Mouse (Mus musculus) urinary bladder, adult 2 months (tissue): ENCODE data around the gene Lair1. TPM values are rescaled to one million over a fixed set of nuclear protein-coding genes. Genes with fewer than 3 reads are reported as not detected.
"Not testable (repeated sequence)": the region's sequence is repeated elsewhere in the genome, so short reads cannot be mapped to it uniquely, and the experiment has no call there.

Experiments
- DNase-seq: peaks from one replicate; pipeline ENCODE4 v3.0.0; 2022; ENCODE audit warnings: low spot score
- polyA plus RNA-seq: library from polyadenylated mRNA; depleted of rRNA; stranded (reverse); fragments of >200 nt; gene quantifications from 2 replicates; pipeline ENCODE4 v1.2.3, GENCODE M21; 2012; rRNA removed

The Lair1 gene
- 3.5 and 3.6 TPM in 2 replicates for polyA plus RNA-seq

DNA sequence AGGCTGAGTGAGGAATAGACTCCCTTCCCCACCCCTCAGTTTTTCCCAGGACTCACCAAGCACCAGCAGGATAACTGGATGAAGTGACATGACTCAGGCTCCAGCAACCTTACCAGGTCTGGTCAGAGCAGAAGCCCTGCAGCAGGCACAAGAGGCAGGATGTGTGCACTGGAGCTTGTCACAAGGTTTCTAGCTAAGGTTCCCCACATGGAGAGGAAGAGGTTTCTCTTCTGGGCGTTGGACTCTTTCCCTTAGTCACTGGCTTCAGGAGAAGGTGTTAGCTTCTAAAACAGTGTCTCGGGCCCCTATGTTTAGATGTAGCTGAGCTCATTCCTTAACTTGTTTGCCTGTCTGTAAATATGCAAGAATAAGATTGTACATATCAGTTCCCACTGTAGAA, at the start of gene Lair1:
TSS of gene Lair1 (minus strand) at position 192 of the 400 bp plus-strand sequence.
- no peak for DNase-seq

- DNase-seq: no peak
These were observed 48.8 kb upstream of the Lair1 start for GRCm38 (mm10) chr7:4111766-4112165.

- DNase-seq: no peak
These were observed 40.4 kb upstream of the Lair1 start for GRCm38 (mm10) chr7:4103411-4103810.

DNA sequence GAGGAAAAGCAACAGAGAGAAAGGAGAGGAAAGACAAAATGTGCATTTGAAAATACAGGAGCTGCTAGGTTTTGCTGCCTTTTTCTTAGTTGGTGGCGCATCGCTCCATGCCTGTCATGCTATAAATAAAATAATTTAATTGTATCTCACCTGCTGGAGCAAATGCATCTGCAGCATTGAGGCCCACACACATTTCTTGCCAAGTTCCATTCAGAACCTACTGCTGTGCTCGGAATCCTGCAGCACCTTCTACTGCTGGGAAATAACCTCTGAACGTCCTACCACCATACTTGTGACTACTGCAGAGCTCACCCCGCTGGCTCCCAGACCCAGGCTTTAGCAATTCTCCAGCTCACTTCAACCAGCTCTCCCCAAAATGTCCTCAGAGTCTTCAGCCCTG, 38.1 kb upstream of the Lair1 start:
- no peak for DNase-seq

DNA sequence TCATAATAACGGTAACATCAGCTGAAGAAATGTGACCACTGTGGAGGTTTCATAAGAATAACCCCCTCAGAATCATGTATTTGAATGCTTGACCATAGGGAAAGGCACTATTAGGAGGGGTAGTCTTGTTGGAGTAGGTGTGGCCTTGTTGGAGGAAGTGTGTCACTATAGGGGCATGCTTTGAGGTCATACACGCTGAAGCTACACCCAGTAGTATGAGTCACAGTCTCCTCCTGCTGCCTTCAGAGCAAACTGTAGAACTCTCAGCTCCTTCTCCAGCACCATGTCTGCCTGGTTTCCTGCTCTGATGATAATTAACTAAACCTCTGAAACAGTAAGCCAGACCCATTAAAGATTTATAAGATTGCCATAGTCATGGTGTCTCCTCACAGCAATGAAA, 35.8 kb upstream of the Lair1 start:
- DNase-seq: no peak

DNA sequence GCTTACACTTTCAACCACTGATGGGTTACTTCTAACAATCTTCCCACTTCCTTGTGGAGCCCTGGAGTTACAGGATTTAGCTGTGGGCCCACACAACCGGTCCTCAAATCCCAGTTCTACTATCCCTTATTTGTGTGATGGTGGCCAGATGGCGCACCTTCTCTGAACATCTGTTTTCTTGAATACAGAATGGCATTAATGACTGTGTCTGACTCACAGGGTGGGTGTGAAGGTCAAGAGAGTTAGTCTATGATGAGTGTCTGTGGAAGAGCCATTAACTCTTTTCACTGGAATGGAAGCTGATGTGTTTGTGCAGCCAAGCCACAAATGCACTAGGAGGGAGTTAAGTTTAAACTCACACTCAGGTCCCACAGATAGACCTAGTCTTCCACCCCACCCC, 35.3 kb upstream of the Lair1 start:
- DNase-seq: no peak

DNA sequence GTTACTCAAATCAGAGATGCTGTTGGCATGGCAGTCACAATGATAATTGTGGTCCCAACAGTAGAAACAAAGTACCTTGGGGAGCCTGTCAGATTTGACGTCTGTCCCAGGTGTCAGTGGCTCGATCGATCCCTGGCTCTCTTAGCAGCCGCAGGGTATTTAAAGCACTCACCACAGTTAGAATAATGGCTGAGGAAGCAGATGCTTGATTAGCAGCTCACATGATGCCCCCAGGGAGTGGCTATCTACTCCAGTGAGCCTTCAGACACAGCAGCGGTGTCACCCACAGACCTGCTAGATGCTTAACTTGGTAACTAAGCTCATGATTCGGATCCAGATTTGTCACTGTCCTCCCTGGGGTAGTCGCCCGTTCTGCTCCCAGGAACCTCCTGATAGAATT, 28.2 kb upstream of the Lair1 start:
- DNase-seq: no peak

DNA sequence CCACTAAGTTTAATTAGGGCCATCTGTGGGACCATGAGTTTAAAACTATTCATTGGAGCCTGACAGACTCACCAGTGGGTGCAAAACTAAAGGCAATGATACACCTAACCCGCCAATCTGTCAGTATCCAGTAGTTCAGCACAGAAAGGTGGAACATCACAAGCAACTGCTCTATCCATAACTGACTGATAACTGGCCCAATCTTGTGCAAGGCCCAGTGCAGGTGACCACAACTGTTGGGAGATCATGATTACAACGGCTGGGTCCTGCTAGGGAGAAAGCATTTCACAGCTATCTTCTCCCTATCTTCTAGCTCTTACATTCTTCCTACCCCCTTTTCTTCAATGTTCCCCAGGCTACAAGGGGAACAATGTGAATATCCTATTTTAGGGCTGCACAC, 25.7 kb upstream of the Lair1 start:
- DNase-seq: no peak

DNA sequence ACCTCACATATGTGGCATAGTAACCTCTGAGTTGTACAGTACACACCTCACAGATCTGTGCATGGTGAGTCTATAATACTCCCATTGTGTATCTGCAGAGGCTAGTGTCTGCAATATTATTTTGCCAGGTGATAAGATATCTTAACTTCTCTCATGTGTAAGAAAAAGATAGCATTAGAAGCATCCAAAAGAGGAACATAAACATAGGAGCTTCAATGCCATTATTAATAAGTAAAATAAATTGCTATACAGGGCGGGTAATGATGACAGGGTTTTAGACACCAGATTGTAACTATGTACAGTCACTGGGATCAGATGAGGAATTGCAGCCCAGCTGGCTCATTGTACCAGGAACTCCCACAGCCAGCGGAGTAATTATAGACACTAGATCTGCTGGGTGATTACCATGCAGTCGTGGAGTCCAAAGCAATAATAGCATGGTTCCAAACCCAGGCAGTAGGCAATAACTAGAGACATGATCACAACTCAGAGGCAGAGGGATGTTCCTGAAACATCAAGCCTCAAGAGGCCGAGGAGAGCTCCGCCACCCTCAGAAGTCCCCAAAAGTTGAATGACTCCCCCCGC, 25.0 kb upstream of the Lair1 start:
- no peak for DNase-seq

DNA sequence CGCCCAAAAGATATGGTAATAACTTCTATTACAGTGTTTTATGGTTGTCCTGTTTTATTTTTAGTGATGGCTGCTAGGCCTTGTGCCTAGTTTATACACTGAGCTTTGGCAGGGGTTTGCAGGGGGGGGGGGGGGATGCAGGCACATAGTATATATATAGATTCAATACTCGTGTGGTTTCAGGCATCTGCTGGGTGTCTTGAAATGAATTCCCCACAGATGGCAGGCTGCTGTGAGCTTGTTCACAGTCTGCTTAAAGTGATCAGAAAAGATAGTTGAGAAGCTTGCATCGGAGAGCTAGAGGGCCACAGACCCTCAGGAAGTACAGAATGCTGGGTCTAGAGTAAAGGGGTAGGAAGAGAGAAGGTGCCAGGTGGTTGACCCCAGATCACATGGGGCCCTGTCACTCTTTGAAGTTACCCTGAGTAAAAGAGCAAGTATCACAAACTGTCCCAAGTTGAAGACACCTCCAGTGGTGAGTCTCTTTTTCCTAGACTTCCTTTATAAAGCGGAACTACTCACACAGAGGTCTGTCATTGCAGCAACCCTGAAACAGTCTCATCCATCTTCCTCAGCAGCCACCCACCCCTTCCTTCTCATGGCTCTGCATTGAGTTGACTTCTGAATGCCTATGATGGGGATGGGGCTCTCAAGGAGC, 24.4 kb upstream of the Lair1 start:
- no peak for DNase-seq

GRCm38 (mm10) chr7:4085562-4085961, 22.6 kb upstream of the Lair1 start:
- no peak for DNase-seq

DNA sequence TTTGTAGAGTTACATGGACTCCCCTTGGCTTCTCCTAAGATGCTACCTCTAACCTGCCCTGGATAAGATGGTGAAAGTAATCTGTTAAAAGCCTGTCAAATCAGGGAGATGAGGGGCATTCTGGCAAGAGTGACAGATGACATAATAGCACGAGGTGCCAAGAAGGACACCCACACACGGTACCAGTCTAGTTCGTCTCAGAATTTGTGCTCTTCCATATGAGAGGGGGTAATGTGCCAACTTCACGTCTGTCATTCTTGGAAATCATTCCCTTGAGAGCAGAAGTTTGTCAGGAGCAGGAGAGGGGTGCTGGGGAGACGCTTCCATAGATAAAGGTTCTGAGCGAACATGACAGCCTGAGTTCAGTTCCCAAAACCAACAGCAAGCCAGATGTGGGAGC, 21.2 kb upstream of the Lair1 start:
- no peak for DNase-seq

- DNase-seq: no peak
These were observed 19.8 kb upstream of the Lair1 start for GRCm38 (mm10) chr7:4082804-4083203.

DNA sequence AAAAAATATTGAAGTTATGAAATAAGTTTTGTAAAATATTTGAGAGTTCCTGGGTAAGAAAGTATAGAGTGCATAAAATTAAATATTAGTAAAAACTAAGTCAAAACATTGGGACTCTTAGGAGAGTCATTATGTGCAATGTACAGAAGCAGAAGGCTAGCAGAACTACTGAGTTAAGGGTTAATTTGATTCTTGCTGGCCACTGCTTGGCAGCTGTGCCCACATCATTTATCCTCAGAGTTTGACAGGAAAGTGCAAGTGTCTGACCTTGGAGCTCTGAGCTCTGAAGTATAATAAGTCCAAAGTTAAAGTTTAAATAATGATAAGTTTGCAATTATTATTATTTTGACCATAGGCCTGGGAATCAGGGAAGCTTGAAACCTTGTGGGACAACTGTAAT, 18.7 kb upstream of the Lair1 start:
- no peak for DNase-seq

DNA sequence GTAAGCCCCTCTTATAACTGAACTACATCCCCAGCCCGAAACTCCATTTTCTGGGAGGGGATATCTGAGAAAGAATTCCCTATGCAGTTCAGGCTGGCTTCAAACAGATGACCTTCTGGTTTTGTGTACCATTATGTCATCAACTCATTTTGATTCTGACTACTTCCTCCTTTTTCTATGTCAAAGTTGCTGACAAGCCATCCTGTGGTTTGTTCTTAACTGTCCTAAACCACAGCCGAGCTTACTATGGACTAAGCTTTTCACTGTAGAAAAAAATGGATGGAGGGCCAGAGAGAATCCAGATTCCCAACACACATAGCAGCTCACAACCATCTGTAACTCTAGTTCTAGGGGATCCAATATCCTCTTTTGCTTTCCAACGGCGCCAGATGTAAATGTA, 17.5 kb upstream of the Lair1 start:
- no peak for DNase-seq

DNA sequence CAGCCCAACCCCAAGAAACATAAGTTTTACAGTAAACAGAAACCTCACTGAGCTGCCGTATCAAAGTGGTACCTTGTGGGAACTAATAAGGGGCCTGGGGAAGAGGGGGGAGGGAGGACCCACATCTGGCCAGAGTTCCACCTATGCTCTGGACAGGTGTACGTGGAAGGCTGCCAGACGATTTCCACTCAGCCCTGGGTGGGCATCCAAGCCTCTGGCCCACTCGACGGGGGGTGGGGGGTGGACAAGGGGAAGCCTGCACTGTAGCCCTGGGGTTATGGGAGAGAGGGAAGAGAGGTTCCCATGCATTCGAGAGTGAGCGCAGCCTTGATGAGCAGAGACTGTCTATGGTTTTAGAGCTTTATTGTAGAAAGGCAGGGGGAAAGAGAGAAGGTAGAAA, 16.5 kb upstream of the Lair1 start:
- DNase-seq: no peak

GRCm38 (mm10) chr7:4073144-4073543, 10.1 kb upstream of the Lair1 start:
- DNase-seq: no peak

DNA sequence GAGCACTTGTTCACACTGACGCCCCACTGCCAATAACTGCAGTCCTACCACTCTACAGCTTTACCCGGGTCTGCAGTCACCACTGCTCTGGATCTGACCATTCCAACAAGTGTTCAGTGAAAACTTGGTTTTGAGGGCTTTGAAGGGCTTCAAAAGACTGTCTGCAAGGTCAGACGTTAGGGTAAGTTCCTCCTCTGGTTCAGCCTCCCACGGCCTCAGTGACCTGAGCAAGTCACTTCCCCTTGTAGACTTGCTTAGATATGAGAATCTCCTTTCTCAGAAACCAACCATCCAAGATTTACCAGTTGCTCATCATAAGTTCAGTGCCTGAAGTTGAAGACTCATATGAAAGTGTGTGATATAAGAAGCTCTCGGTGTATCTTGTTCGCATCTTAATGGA, 8.1 kb upstream of the Lair1 start:
- no peak for DNase-seq

GRCm38 (mm10) chr7:4063714-4064425, 866 bp upstream of the Lair1 start:
- DNase-seq: no peak

DNA sequence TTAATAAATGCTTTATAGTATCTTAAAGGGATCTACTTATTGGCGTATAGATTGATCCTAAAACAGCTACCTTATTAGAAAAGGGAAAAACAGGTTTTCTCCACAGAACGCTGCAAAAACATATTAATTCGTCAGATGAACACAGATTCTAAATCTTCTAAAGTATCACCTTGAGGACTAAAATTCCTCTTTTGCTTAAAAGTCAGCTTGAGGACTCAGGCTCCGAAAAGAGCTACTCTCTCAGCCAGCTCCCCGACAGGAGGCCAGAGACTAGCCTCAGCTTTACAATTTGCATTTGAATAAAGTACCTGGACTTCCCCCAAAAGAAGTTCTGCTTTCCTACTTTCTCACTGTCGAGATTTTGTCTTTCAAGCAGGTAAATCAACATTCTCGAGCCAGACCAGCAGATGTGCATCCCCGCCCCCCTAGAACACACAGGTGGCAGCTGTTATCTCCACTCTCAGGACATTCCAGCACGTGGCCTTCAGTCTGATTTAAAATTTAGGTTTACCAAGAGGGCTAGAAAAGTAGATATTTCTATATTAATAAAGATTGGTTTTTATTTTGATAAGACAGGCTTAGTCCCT, 2.3 kb downstream of the Lair1 start:
- not testable (repeated sequence) for DNase-seq

GRCm38 (mm10) chr7:4026794-4027421, 36.1 kb downstream of the Lair1 start:
- no peak for DNase-seq

DNA sequence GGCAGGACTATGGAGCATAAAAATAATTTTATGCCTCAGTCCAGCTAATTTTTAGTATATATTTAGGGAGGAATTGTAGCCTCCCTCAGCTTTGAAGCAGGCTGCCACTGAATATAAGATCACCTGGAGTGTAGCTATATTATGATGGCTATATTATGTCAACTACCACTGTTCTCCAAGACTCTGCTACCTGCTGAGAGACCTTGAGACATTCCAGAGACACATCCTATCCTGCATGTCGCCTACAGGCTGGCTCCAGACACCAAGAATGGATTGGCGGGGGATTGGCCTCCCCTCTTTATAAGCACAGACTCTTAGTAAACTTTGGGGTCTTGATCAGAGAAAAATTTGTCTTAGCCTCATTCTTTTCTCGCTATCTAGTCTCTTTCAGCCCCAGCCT, 58.4 kb downstream of the Lair1 start:
- not testable (repeated sequence) for DNase-seq
